ENCODE assay signal across 9 mouse cellular contexts in genomic region chr17:45680391-45680980, GRCm38 (mm10). TPM values are rescaled to one million over a fixed set of nuclear protein-coding genes. Genes with fewer than 3 reads are reported as not detected.
DNase-seq lines count a peak whose midpoint lies in the region; ATAC-seq and TF ChIP-seq lines count a peak whose summit lies in the region.
"Had no signal": no experiment of that assay in that cellular context is flagged by ENCODE, and none has a peak within 500 bp of the region (broad histone marks: within the 10 kb centered on the region; RNA-seq: fewer than 3 reads in every experiment).

No protein-coding gene starts in this region.

- TF ChIP-seq EP300 in heart, adult 2 months (IDR thresholded peaks at IDR 0.05; ENCODE audit: insufficient read depth, low read depth, low read length), result no peak

- no peak overlapping the region for H3K4me3 ChIP-seq in heart, adult 2 months
- peak overlapping the region; percentile 11 for H3K4me3 ChIP-seq in midbrain, embryonic 15.5 days

- H3K27me3 ChIP-seq in Patski, result no peaks in the 10 kb centered on the region
- no peaks in the 10 kb centered on the region for H3K27me3 ChIP-seq in heart, adult 2 months (ENCODE audit: control insufficient read depth, insufficient read depth, low read length)
- H3K27me3 ChIP-seq in midbrain, embryonic 15.5 days (replicated peaks), result no peaks in the 10 kb centered on the region

- TF ChIP-seq POLR2A in heart, adult 2 months (IDR thresholded peaks at IDR 0.05; ENCODE audit: insufficient read depth, low read depth, low read length), result peak; percentile 55; the same call in 1 of the 2 replicates

- DNase-seq in Patski (ENCODE audit: low read depth, low spot score), result no peak
- DNase-seq in cerebellum, postnatal 36 days, result peak; percentile 54 to 62
- peak; percentile 58 to 60 for DNase-seq in heart, adult 2 months
- peak; percentile 44 for DNase-seq in kidney, adult 18-20 months
- DNase-seq in left cerebral cortex, postnatal 14 days (ENCODE audit: low spot score in 2 of 2), result peak; percentile 75 to 83
- no peak for DNase-seq in thymus, postnatal 25 days
- no peak for DNase-seq in natural killer cell, adult 2 months (ENCODE audit: low spot score in 2 of 2)

- peaks cover 2% of the 10 kb centered on the region for H3K4me1 ChIP-seq in heart, adult 2 months (ENCODE audit: control insufficient read depth, insufficient read depth, low read length)
- H3K4me1 ChIP-seq in midbrain, embryonic 15.5 days, result peaks cover 28% of the 10 kb centered on the region

- H3K27ac ChIP-seq in heart, adult 2 months, result peak overlapping the region; percentile 60
- peak overlapping the region; percentile 73 for H3K27ac ChIP-seq in midbrain, embryonic 15.5 days

- intact Hi-C loops in heart, adult 2 months (cut with DNase I), result loop anchor here (5.0 kb wide), 1 partner anchor 352 kb away; the partner anchor contains the start of gene Vegfa
- intact Hi-C loops in left cerebral cortex, postnatal 14 days (cut with DNase I), result no loop called here

- in situ Hi-C loops in Patski (cut with MboI; ENCODE audit: low pct_unique_long_range_greater_than_20kb), result no loop called here

- peak; percentile 19 for ATAC-seq in Patski
- peak; percentile 72 for ATAC-seq in midbrain, embryonic 15.5 days (replicated peaks)

- H3K79me2 ChIP-seq in heart, adult 2 months (replicated peaks; ENCODE audit: control insufficient read depth, insufficient read depth, low read length), result peaks cover 3% of the 10 kb centered on the region; the same call in 1 of the 2 replicates

- peak overlapping the region; percentile 5; the same call in 1 of the 2 replicates for H3K9ac ChIP-seq in heart, adult 2 months (ENCODE audit: low read depth, low read length)
- peak overlapping the region; percentile 15 for H3K9ac ChIP-seq in midbrain, embryonic 15.5 days

- POLR2A ChIA-PET in Patski (lab: Charles Lee), result no interaction called here

- H3K36me3 ChIP-seq in heart, adult 2 months (ENCODE audit: control insufficient read depth, insufficient read depth, low read length), result no peaks in the 10 kb centered on the region
- peaks cover 21% of the 10 kb centered on the region for H3K36me3 ChIP-seq in midbrain, embryonic 15.5 days (replicated peaks)

- CTCF ChIA-PET in Patski (lab: Charles Lee), result interaction anchor here (1.6 kb wide), 1 partner anchor 37 kb away, joined by 3 read pairs; no protein-coding TSS in a partner anchor

- WGBS in heart, adult 2 months, result 48% methylated on average over 8 of the region's 8 CpGs
- WGBS in midbrain, embryonic 15.5 days, result 47% methylated on average over 8 of the region's 8 CpGs

- no peaks in the 10 kb centered on the region for H3K9me3 ChIP-seq in midbrain, embryonic 15.5 days

- no peak for TF ChIP-seq CTCF in Patski (IDR thresholded peaks at IDR 0.05)
- no peak for TF ChIP-seq CTCF in heart, adult 2 months (IDR thresholded peaks at IDR 0.05)

- peak overlapping the region; percentile 37 for H3K4me2 ChIP-seq in midbrain, embryonic 15.5 days

RNA-seq across cellular contexts. Expression of gene Mrpl14, which starts 5.6 kb away (rescaled TPM):
- 108 TPM for polyA plus RNA-seq in Patski (2021)
- total RNA-seq in heart, adult 2 months (2021), result 100 to 1,000 TPM; 149 to 161 TPM
- 133 and 170 TPM in 2 replicates for polyA plus RNA-seq in heart, adult 2 months (2012; rRNA removed)
- 10 to 100 TPM; 42.9 to 46.3 TPM for total RNA-seq in left cerebral cortex, postnatal 14 days (2021)
- polyA plus RNA-seq in midbrain, embryonic 15.5 days (2015; fragmentation: Nextera tagmentation; extraction: Ambion mirVana), result 118 and 124 TPM in 2 replicates

RNA-seq across cellular contexts. Expression of gene Tmem63b, which starts 6.2 kb away (rescaled TPM):
- polyA plus RNA-seq in Patski (2021), result 109 TPM
- total RNA-seq in heart, adult 2 months (2021), result 10 to 100 TPM; 81.8 to 90.1 TPM
- polyA plus RNA-seq in heart, adult 2 months (2012; rRNA removed), result 122 and 154 TPM in 2 replicates
- total RNA-seq in left cerebral cortex, postnatal 14 days (2021), result 100 to 1,000 TPM; 220 to 225 TPM
- 173 and 177 TPM in 2 replicates for polyA plus RNA-seq in midbrain, embryonic 15.5 days (2015; fragmentation: Nextera tagmentation; extraction: Ambion mirVana)

RNA-seq across cellular contexts. Expression of gene Capn11, which starts 21.4 kb away (rescaled TPM):
- not detected for polyA plus RNA-seq in Patski (2021)
- under 1 TPM in 1 of 2 experiments, not detected in 1; 0.59 TPM for total RNA-seq in heart, adult 2 months (2021)
- polyA plus RNA-seq in heart, adult 2 months (2012; rRNA removed), result not detected in 2 replicates
- 1 to 10 TPM in 1 of 2 experiments, under 1 TPM in 1; 0.13 to 1.6 TPM for total RNA-seq in left cerebral cortex, postnatal 14 days (2021)
- 0.65 and 1.2 TPM in 2 replicates for polyA plus RNA-seq in midbrain, embryonic 15.5 days (2015; fragmentation: Nextera tagmentation; extraction: Ambion mirVana)

RNA-seq across cellular contexts. Expression of gene 1600014C23Rik, which starts 53.2 kb away (rescaled TPM):
- polyA plus RNA-seq in Patski (2021), result not detected
- under 1 TPM in 1 of 2 experiments, not detected in 1; 0.66 TPM for total RNA-seq in heart, adult 2 months (2021)
- polyA plus RNA-seq in heart, adult 2 months (2012; rRNA removed), result 0.88 TPM in 1 of 2 replicates, not detected in the other
- under 1 TPM in 1 of 2 experiments, not detected in 1; 0.77 TPM for total RNA-seq in left cerebral cortex, postnatal 14 days (2021)
- 0.61 TPM in 1 of 2 replicates, not detected in the other for polyA plus RNA-seq in midbrain, embryonic 15.5 days (2015; fragmentation: Nextera tagmentation; extraction: Ambion mirVana)
- total RNA-seq: common myeloid progenitor, adult 5-6 weeks had no signal

Comparison
In these comparisons a context has a peak if more than half of its experiments do, and no peak if none do; other contexts are left out.
1. DNase-seq: peak in cerebellum, postnatal 36 days (2 of 2), heart, adult 2 months (2 of 2), kidney, adult 18-20 months (single experiment) and left cerebral cortex, postnatal 14 days (2 of 2); none in Patski (single experiment), thymus, postnatal 25 days (single experiment) and natural killer cell, adult 2 months (0 of 2).